21 mouse cellular contexts compared by ENCODE assay signal in genomic region chr9:106293569-106294156, GRCm38 (mm10). TPM values are rescaled to one million over a fixed set of nuclear protein-coding genes. Genes with fewer than 3 reads are reported as not detected.
DNase-seq lines count a peak whose midpoint lies in the region; ATAC-seq and TF ChIP-seq lines count a peak whose summit lies in the region.
"Had no signal": no experiment of that assay in that cellular context is flagged by ENCODE, and none has a peak within 500 bp of the region (broad histone marks: within the 10 kb centered on the region; RNA-seq: fewer than 3 reads in every experiment).

No protein-coding gene starts in this region.

- H3K27me3 ChIP-seq in heart, adult 2 months (ENCODE audit: control insufficient read depth, insufficient read depth, low read length): no peaks in the 10 kb centered on the region
- no peaks in the 10 kb centered on the region for H3K27me3 ChIP-seq in heart, embryonic 11.5 days (ENCODE audit: control insufficient read depth, insufficient read depth, low read length)
- no peaks in the 10 kb centered on the region for H3K27me3 ChIP-seq in forebrain, postnatal 0 days (ENCODE audit: insufficient read depth, low read length)
- H3K27me3 ChIP-seq: embryonic facial prominence, embryonic 13.5 days; limb, embryonic 13.5 days; lung, embryonic 15.5 days had no signal

- TF ChIP-seq CTCF in heart, adult 2 months (IDR thresholded peaks at IDR 0.05): no peak
- no peak for TF ChIP-seq CTCF in cortical plate, adult 2 months (IDR thresholded peaks at IDR 0.05; ENCODE audit: extremely low read depth, insufficient read depth, low read length)
- TF ChIP-seq CTCF in forebrain, postnatal 0 days (IDR thresholded peaks at IDR 0.05; ENCODE audit: low read depth): no peak

- intact Hi-C loops in heart, adult 2 months (cut with DNase I): no loop called here
- intact Hi-C loops in left cerebral cortex, postnatal 25 days (cut with DNase I): no loop called here
- intact Hi-C loops in left cerebral cortex, postnatal 10 days (cut with DNase I): no loop called here

- 75% methylated on average over 14 of the region's 14 CpGs for WGBS in heart, adult 2 months
- 88% methylated on average over 14 of the region's 14 CpGs for WGBS in heart, embryonic 11.5 days (ENCODE audit: insufficient replicate concordance)
- WGBS in forebrain, postnatal 0 days: 87% methylated on average over 14 of the region's 14 CpGs

- H3K9ac ChIP-seq in heart, adult 2 months (ENCODE audit: low read depth, low read length): 0 out of 2 replicates have a peak overlapping the region, but pooled peaks have one; percentile 27
- H3K9ac ChIP-seq in heart, embryonic 11.5 days (ENCODE audit: low read depth, low read length): no peak overlapping the region
- H3K9ac ChIP-seq in forebrain, postnatal 0 days: no peak overlapping the region
- H3K9ac ChIP-seq: hindbrain, embryonic 14.5 days; limb, embryonic 13.5 days; liver, embryonic 14.5 days; lung, embryonic 15.5 days had no signal

- peaks cover 4% of the 10 kb centered on the region; the same call in 1 of the 2 replicates for H3K4me1 ChIP-seq in heart, adult 2 months (ENCODE audit: control insufficient read depth, insufficient read depth, low read length)
- no peaks in the 10 kb centered on the region for H3K4me1 ChIP-seq in heart, embryonic 11.5 days (ENCODE audit: control insufficient read depth, insufficient read depth, low read length)
- peaks cover 23% of the 10 kb centered on the region for H3K4me1 ChIP-seq in cortical plate, adult 2 months (ENCODE audit: control insufficient read depth, insufficient read depth, low read length)
- no peaks in the 10 kb centered on the region for H3K4me1 ChIP-seq in forebrain, postnatal 0 days (ENCODE audit: insufficient read depth)
- H3K4me1 ChIP-seq: embryonic facial prominence, embryonic 13.5 days; limb, embryonic 13.5 days had no signal

- ATAC-seq in heart, embryonic 11.5 days (replicated peaks; ENCODE audit: insufficient number of reproducible peaks, low FRiP score, low TSS enrichment): no peak
- ATAC-seq in forebrain, postnatal 0 days: no peak
- ATAC-seq: forebrain, embryonic 14.5 days had no signal

- TF ChIP-seq EP300 in heart, adult 2 months (IDR thresholded peaks at IDR 0.05; ENCODE audit: insufficient read depth, low read depth, low read length): 0 out of 2 replicates have a peak, but pooled peaks have one; percentile 30

- no peak overlapping the region for H3K4me3 ChIP-seq in heart, adult 2 months
- H3K4me3 ChIP-seq in heart, embryonic 11.5 days (ENCODE audit: low read depth, low read length): no peak overlapping the region
- H3K4me3 ChIP-seq in cortical plate, adult 2 months (ENCODE audit: insufficient read depth, low read length): no peak overlapping the region
- no peak overlapping the region for H3K4me3 ChIP-seq in forebrain, postnatal 0 days (ENCODE audit: low read depth, low read length)
- H3K4me3 ChIP-seq: embryonic facial prominence, embryonic 13.5 days; limb, embryonic 13.5 days; lung, embryonic 15.5 days had no signal

- H3K4me2 ChIP-seq in heart, embryonic 11.5 days: no peak overlapping the region
- no peak overlapping the region for H3K4me2 ChIP-seq in forebrain, postnatal 0 days (ENCODE audit: low read depth)
- H3K4me2 ChIP-seq: embryonic facial prominence, embryonic 13.5 days; hindbrain, embryonic 14.5 days; limb, embryonic 13.5 days; lung, embryonic 15.5 days had no signal

- H3K9me3 ChIP-seq in heart, embryonic 11.5 days (replicated peaks; ENCODE audit: control insufficient read depth, low read length): no peaks in the 10 kb centered on the region
- no peaks in the 10 kb centered on the region for H3K9me3 ChIP-seq in forebrain, postnatal 0 days (ENCODE audit: low read length)
- H3K9me3 ChIP-seq: embryonic facial prominence, embryonic 13.5 days; limb, embryonic 13.5 days; lung, embryonic 15.5 days had no signal

- no peak for DNase-seq in heart, adult 2 months
- DNase-seq in left cerebral cortex, postnatal 25 days (ENCODE audit: low spot score in 2 of 2): peak; percentile 62 to 90
- no peak for DNase-seq in left cerebral cortex, postnatal 10 days (ENCODE audit: extremely low spot score in 1 of 2, low spot score in 2 of 2)
- peak; percentile 79 for DNase-seq in brain, adult 2 months (ENCODE audit: low read depth, low spot score)
- DNase-seq in forebrain, postnatal 0 days: no peak
- DNase-seq: cerebellum, adult 2 months; cerebellum, postnatal 36 days; gastrocnemius, postnatal 14 days; heart, postnatal 14 days; kidney, adult 8-10 months; kidney, postnatal 14 days; lung, postnatal 4 days had no signal

- H3K27ac ChIP-seq in heart, adult 2 months: peak overlapping the region; percentile 45
- no peak overlapping the region for H3K27ac ChIP-seq in heart, embryonic 11.5 days (ENCODE audit: low read depth, low read length)
- H3K27ac ChIP-seq in cortical plate, adult 2 months (ENCODE audit: insufficient read depth, low read length): peak overlapping the region; percentile 98
- no peak overlapping the region for H3K27ac ChIP-seq in forebrain, postnatal 0 days (ENCODE audit: low read depth, low read length)
- H3K27ac ChIP-seq: embryonic facial prominence, embryonic 13.5 days; hindbrain, embryonic 14.5 days; limb, embryonic 13.5 days; liver, embryonic 14.5 days; lung, embryonic 15.5 days; stomach, postnatal 0 days had no signal

- H3K79me2 ChIP-seq in heart, adult 2 months (replicated peaks; ENCODE audit: control insufficient read depth, insufficient read depth, low read length): no peaks in the 10 kb centered on the region

- TF ChIP-seq POLR2A in heart, adult 2 months (IDR thresholded peaks at IDR 0.05; ENCODE audit: insufficient read depth, low read depth, low read length): no peak
- TF ChIP-seq POLR2A in cortical plate, adult 2 months (IDR thresholded peaks at IDR 0.05; ENCODE audit: extremely low read depth, insufficient read depth, low read length): no peak

- H3K36me3 ChIP-seq in heart, adult 2 months (ENCODE audit: control insufficient read depth, insufficient read depth, low read length): no peaks in the 10 kb centered on the region
- peaks cover 4% of the 10 kb centered on the region for H3K36me3 ChIP-seq in heart, embryonic 11.5 days (ENCODE audit: control insufficient read depth, insufficient read depth, low read length)
- no peaks in the 10 kb centered on the region; the same call in 1 of the 2 replicates for H3K36me3 ChIP-seq in forebrain, postnatal 0 days (ENCODE audit: insufficient read depth)
- H3K36me3 ChIP-seq: lung, embryonic 15.5 days had no signal

RNA-seq across cellular contexts. Expression of gene Poc1a, which starts 12.8 kb away (rescaled TPM):
- total RNA-seq in heart, adult 2 months (2021): 1 to 10 TPM; 3.2 to 4.0 TPM
- 5.9 and 6.2 TPM in 2 replicates for polyA plus RNA-seq in heart, adult 2 months (2012; rRNA removed)
- polyA plus RNA-seq in heart, embryonic 11.5 days (2014; fragmentation: Nextera tagmentation; extraction: Ambion mirVana): 28.4 and 31.1 TPM in 2 replicates
- total RNA-seq in left cerebral cortex, postnatal 25 days (2021): 10 to 100 TPM; 17.2 to 18.9 TPM
- total RNA-seq in left cerebral cortex, postnatal 10 days (2021): 10 to 100 TPM; 15.6 to 17.8 TPM
- polyA plus RNA-seq in cortical plate, adult 2 months (2012; rRNA removed): 32.6 and 34.8 TPM in 2 replicates
- 5.8 and 7.6 TPM in 2 replicates for total RNA-seq in forebrain, postnatal 0 days (2014; rRNA removed)
- polyA plus RNA-seq in forebrain, postnatal 0 days (2015; fragmentation: Nextera tagmentation; extraction: Ambion mirVana): 12.0 and 14.3 TPM in 2 replicates

RNA-seq across cellular contexts. Expression of gene Alas1, which starts 45.2 kb away (rescaled TPM):
- total RNA-seq in heart, adult 2 months (2021): 100 to 1,000 TPM; 438 to 443 TPM
- 382 and 470 TPM in 2 replicates for polyA plus RNA-seq in heart, adult 2 months (2012; rRNA removed)
- 121 and 128 TPM in 2 replicates for polyA plus RNA-seq in heart, embryonic 11.5 days (2014; fragmentation: Nextera tagmentation; extraction: Ambion mirVana)
- total RNA-seq in left cerebral cortex, postnatal 25 days (2021): 100 to 1,000 TPM; 135 to 144 TPM
- 100 to 1,000 TPM; 125 to 127 TPM for total RNA-seq in left cerebral cortex, postnatal 10 days (2021)
- 117 and 125 TPM in 2 replicates for polyA plus RNA-seq in cortical plate, adult 2 months (2012; rRNA removed)
- 58.4 and 68.4 TPM in 2 replicates for total RNA-seq in forebrain, postnatal 0 days (2014; rRNA removed)
- 70.4 and 77.8 TPM in 2 replicates for polyA plus RNA-seq in forebrain, postnatal 0 days (2015; fragmentation: Nextera tagmentation; extraction: Ambion mirVana)

Comparison
In these comparisons a context has a peak if more than half of its experiments do, and no peak if none do; other contexts are left out.
1. DNase-seq: peak in left cerebral cortex, postnatal 25 days (2 of 2) and brain, adult 2 months (single experiment); none in heart, adult 2 months (0 of 2), left cerebral cortex, postnatal 10 days (0 of 2) and forebrain, postnatal 0 days (single experiment).
2. H3K27ac ChIP-seq: peak in heart, adult 2 months (single experiment) and cortical plate, adult 2 months (single experiment); none in heart, embryonic 11.5 days (single experiment) and forebrain, postnatal 0 days (single experiment).